Mouse (Mus musculus): Measurements from ENCODE around the gene Ciart.

- TF ChIP-seq CTCF (IDR thresholded peaks at IDR 0.05; ENCODE audit: low read depth, low read length): no peak
- no peak for TF ChIP-seq TAL1 (conservative IDR thresholded peaks at IDR 0.05; ENCODE audit: low read depth, low read length)
- TF ChIP-seq POLR2AphosphoS5 (IDR thresholded peaks at IDR 0.05; ENCODE audit: insufficient replicate concordance, low read depth, low read length): no peak
- TF ChIP-seq GATA1 (IDR thresholded peaks at IDR 0.05; ENCODE audit: borderline replicate concordance, low read length): no peak
Observed at GRCm38 (mm10) chr3:95924185-95924584, 42.1 kb upstream of the Ciart start.
